Mouse (Mus musculus) stomach, postnatal 0 days (tissue): ENCODE results near the gene 9530077C05Rik.

Source experiments
- CTCF ChIP-seq: IDR thresholded peaks from 2 replicates; pipeline ENCODE4 v1.5.1; 2016; ENCODE audit warnings: antibody characterized with exemption, low read depth, mild to moderate bottlenecking, moderate library complexity
- EP300 ChIP-seq: optimal IDR thresholded peaks from 2 replicates; pipeline ENCODE3; 2016; ENCODE audit warnings: antibody characterized with exemption

GRCm38 (mm10) chr9:22409501-22409900 lies 1.8 kb upstream of the 9530077C05Rik start:
- TF ChIP-seq CTCF, result no peak
- TF ChIP-seq EP300, result no peak
